Mouse (Mus musculus): ENCODE measurements around the gene Gm156. TPM values are rescaled to one million over a fixed set of nuclear protein-coding genes. Genes with fewer than 3 reads are reported as not detected.

Gene Gm156
- polyA plus RNA-seq (2012; ENCODE audit: low replicate concordance): not detected in 2 replicates

GRCm38 (mm10) chr6:129784170-129784569 is at the start of gene Gm156:
TSS of gene Gm156 (minus strand) at chr6:129784270.

GRCm38 (mm10) chr6:129740069-129740721 is 43.9 kb downstream of the Gm156 start, which contains the start of gene Klri2:
TSS of gene Klri2 (minus strand) at chr6:129740484.

DNA sequence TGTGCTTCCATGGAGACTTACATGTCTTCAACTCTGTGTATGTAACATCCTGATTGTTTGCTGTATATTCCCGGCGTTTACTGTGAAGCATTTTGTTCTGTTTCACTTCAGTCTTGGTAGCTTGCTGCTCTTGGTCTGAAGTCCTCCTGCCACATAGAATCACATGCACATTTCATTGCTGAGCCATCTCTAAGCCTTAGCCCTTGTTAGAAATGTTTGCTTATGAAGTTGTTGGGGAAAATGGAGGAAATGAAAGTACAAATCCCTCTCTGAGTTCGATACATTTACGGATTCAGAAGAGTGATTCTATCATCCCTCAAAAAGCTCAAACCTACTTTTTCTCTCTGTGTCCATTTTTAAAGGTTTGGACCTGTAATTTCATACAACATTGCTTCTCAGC is 67.0 kb downstream of the Gm156 start, which contains the start of gene Klri1:
Klri1 (minus strand) TSS at position 101 of the 400 bp plus-strand sequence.

Other genes starting within 250 kb of the Gm156 start
- 0.14 and 0.34 TPM in 2 replicates for gene Klre1, start 206.4 kb downstream of the Gm156 start, polyA plus RNA-seq (2012; ENCODE audit: low replicate concordance)
- 0.39 TPM in 1 of 2 replicates, not detected in the other for gene Klrd1, start 192.5 kb downstream of the Gm156 start, polyA plus RNA-seq (2012; ENCODE audit: low replicate concordance)
- gene Klrk1, start 160.4 kb downstream of the Gm156 start, polyA plus RNA-seq (2012; ENCODE audit: low replicate concordance): 0.25 and 0.89 TPM in 2 replicates
- not detected in 2 replicates for gene Klrc3, start 140.9 kb downstream of the Gm156 start, polyA plus RNA-seq (2012; ENCODE audit: low replicate concordance)
- not detected in 2 replicates for gene Klrc2, start 123.6 kb downstream of the Gm156 start, polyA plus RNA-seq (2012; ENCODE audit: low replicate concordance)
- 0.23 and 0.90 TPM in 2 replicates for gene Klrc1, start 105.3 kb downstream of the Gm156 start, polyA plus RNA-seq (2012; ENCODE audit: low replicate concordance)
- gene Klri1, start 67.1 kb downstream of the Gm156 start, polyA plus RNA-seq (2012; ENCODE audit: low replicate concordance): 0.23 TPM in 1 of 2 replicates, not detected in the other
- not detected in 2 replicates for gene Klri2, start 43.8 kb downstream of the Gm156 start, polyA plus RNA-seq (2012; ENCODE audit: low replicate concordance)
- not detected in 2 replicates for gene Gm17631, start 78.4 kb upstream of the Gm156 start, polyA plus RNA-seq (2012; ENCODE audit: low replicate concordance)
- 0.15 and 0.16 TPM in 2 replicates for gene Klra17, start 92.4 kb upstream of the Gm156 start, polyA plus RNA-seq (2012; ENCODE audit: low replicate concordance)
- not detected in 2 replicates for gene Klra5, start 133.4 kb upstream of the Gm156 start, polyA plus RNA-seq (2012; ENCODE audit: low replicate concordance)
- gene Klra6, start 242.7 kb upstream of the Gm156 start, polyA plus RNA-seq (2012; ENCODE audit: low replicate concordance): not detected in 2 replicates